Mouse (Mus musculus) forebrain, embryonic 10.5 days (tissue): Measurements from ENCODE around the gene Blnk. TPM values are rescaled to one million over a fixed set of nuclear protein-coding genes. Genes with fewer than 3 reads are reported as not detected.

Source experiments
- DNase-seq: peaks from one replicate; pipeline ENCODE4 v3.0.0-alpha.2; 2017; ENCODE audit warnings: low spot score; ENCODE audit errors: extremely low spot score
- H3K27ac ChIP-seq: fragments of 300-500 bp; sonication (generic); 2 replicates; pipeline ENCODE4 v1.5.1; 2016; ENCODE audit warnings: mild to moderate bottlenecking
- H3K27me3 ChIP-seq: fragments of 300-500 bp; sonication (generic); 2 replicates; pipeline ENCODE4 v1.6.1; 2016; ENCODE audit warnings: mild to moderate bottlenecking; ENCODE audit not compliant: poor library complexity, severe bottlenecking
- H3K36me3 ChIP-seq: fragments of 300-500 bp; sonication (generic); replicated peaks from 2 replicates; pipeline ENCODE4 v1.6.1; 2016; ENCODE audit warnings: mild to moderate bottlenecking, moderate library complexity
- H3K4me1 ChIP-seq: fragments of 300-500 bp; sonication (generic); 2 replicates; pipeline ENCODE4 v1.6.1; 2016
- H3K4me3 ChIP-seq: fragments of 300-500 bp; sonication (generic); 2 replicates; pipeline ENCODE4 v1.5.1; 2016; ENCODE audit warnings: mild to moderate bottlenecking, moderate library complexity
- H3K9me3 ChIP-seq: fragments of 300-500 bp; sonication (generic); 2 replicates; pipeline ENCODE4 v1.6.1; 2016; ENCODE audit warnings: mild to moderate bottlenecking, moderate library complexity
- WGBS: fragments of 180-500 bp; shearing (Covaris S2); methylation state at CpG from one replicate; pipeline ENCODE4 v1.1.7; 2016; 5-methylcytosine and 5-hydroxymethylcytosine counted together
- polyA plus RNA-seq: library from polyadenylated mRNA; unstranded; fragments of >200 nt; fragmentation: Nextera tagmentation; extraction: Ambion mirVana; gene quantifications from 2 replicates; pipeline ENCODE4 v1.2.1, GENCODE M21; 2016

Blnk gene
- 0.16 and 0.35 TPM in 2 replicates for polyA plus RNA-seq

DNA sequence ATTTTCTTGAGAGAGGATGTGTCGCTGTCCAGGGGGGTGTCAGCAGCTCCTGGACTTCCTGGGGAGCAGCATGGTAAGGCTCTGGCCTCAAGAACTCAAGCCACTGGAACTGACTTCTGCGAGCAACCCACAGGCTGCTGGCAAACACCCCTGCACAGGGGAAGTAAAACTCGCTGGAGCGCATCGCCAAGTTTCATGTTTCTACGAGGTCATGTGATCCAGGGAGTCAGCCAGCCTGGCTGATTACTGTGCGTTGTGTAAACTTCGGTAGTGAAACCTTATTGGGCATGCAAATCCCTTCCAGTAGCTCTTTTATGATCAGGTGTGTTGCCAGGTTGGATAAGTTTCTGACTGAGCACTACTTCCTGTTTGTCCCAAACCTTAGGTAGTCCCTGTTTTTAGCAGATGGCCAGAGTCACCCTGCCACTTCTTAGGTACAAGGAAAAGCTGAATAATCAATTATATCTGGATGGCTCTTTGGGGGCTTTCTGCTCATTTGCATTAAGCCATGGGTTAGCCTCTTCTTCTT lies at the start of gene Blnk:
TSS of gene Blnk (minus strand) at position 479 of the 529 bp plus-strand sequence.
- H3K9me3 ChIP-seq, result no peaks in the 10 kb centered on the region
- 75% methylated on average over 8 of the region's 8 CpGs for WGBS
- no peaks in the 10 kb centered on the region for H3K36me3 ChIP-seq
- peaks cover 22% of the 10 kb centered on the region for H3K4me1 ChIP-seq
- H3K27me3 ChIP-seq, result no peaks in the 10 kb centered on the region
- no peak within 1 kb of the TSS for H3K27ac ChIP-seq
- H3K4me3 ChIP-seq, result no peak within 1 kb of the TSS
- DNase-seq, result no peak

DNA sequence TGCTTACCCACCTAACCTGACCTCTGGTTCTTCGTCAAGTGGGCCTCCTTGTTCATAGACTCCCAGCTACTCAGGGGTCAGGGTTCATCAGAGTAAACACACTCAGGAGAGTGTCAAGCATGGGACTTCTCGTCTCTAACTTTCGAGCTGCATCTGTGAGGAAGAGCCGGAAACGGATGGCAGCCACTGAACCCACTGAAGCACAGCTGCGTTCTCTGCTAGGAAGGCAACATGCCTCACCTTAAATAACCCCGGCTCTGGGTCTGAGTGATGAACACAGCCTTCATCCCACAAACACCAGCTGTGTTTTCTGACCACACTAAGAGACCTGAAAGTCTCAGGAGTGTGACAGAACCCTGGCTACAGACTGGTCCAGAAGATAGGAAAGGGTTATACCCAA lies 44.8 kb upstream of the Blnk start:
- no peak for DNase-seq
- Histone ChIP-seq H3K9me3 (no peaks in the 10 kb centered on the region), H3K36me3 (no peaks in the 10 kb centered on the region), H3K27ac (no peak overlapping the region), H3K27me3 (no peaks in the 10 kb centered on the region), H3K4me3 (no peak overlapping the region), H3K4me1 (no peaks in the 10 kb centered on the region)
- 91% methylated on average over 7 of the region's 7 CpGs for WGBS

DNA sequence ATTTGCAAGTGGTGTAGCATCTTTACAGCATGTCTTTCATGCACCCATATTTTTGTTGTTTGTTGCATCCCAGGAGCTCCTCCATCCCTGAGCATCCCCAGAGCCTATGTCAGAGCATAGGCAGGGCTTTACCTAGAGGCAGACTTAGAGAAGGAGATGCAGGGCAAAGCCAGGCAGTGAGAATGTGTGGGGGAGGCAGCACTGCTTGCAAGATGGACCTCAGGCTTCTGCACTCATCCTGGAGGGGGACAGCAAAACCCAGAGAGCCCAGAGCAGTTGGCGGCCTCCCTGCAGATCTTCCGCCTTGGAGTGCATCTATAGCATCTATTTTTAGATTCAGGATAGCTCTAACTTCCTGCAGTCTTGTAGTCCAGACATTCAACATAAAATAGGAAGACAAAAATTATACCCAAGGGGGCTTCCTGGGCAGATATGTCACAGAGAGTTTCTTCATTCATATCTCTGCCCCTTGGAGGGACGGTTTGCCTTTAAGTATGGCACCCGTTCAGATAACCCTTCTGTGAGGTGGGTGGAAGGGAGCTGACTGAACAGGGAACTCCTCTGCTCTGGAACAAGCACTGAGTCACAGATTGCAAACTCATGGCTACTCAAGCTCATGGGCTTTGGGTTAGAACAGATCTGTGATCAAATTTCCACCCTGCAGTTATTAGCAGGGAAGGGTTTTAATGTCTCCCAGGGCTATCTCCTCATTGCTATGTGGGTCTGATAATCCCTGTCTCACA lies 41.6 kb upstream of the Blnk start:
- H3K4me3 ChIP-seq, result no peak overlapping the region
- no peak overlapping the region for H3K27ac ChIP-seq
- no peaks in the 10 kb centered on the region for H3K27me3 ChIP-seq
- H3K36me3 ChIP-seq, result no peaks in the 10 kb centered on the region
- no peak for DNase-seq
- H3K4me1 ChIP-seq, result no peaks in the 10 kb centered on the region
- 88% methylated on average over 4 of the region's 4 CpGs for WGBS
- no peaks in the 10 kb centered on the region for H3K9me3 ChIP-seq

DNA sequence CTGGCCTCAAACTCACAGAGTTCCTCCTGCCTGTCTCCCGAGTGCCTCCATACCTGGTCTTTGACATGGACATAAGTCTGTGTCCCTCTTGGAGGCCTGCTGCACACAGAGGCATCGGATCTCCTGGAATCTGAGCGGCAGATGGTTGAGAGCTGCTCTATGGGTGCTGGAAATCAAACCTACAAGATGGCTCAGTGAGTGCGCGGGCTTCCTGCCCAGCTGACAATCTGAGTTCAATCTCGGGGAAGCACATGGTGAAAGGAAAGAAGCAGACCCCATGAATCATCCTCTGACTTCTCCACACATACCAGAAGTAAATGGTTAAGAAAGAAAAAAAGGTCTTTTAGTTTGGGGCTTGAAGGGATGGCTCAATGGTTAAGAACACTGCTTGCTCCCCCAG lies 37.5 kb upstream of the Blnk start:
- no peaks in the 10 kb centered on the region for H3K9me3 ChIP-seq
- no peaks in the 10 kb centered on the region for H3K27me3 ChIP-seq
- H3K4me1 ChIP-seq, result peaks cover 4% of the 10 kb centered on the region; the same call in 1 of the 2 replicates
- no peak overlapping the region for H3K4me3 ChIP-seq
- no peak for DNase-seq
- H3K27ac ChIP-seq, result no peak overlapping the region
- WGBS, result 83% methylated on average over 6 of the region's 6 CpGs
- no peaks in the 10 kb centered on the region for H3K36me3 ChIP-seq

DNA sequence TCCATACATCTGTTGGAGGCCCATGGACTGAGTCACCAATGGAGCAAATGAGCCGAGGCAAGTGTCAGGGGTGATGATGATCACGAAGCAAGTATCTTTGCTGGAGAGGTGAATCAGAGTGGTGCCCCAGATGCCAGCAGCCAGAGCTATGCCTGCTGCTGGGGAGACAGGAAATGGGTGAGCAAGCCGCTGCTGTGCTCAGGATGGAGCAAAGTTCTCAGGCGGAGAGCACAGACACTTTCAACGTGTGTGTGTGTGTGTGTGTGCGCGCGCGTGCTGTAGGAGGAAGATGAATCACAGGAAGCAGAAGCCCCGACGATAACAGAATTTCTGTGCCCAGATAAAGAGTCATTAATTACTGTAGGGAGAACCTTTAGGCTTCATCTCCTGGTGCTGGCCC lies 36.7 kb upstream of the Blnk start:
- Histone ChIP-seq H3K36me3 (no peaks in the 10 kb centered on the region), H3K4me3 (no peak overlapping the region), H3K27ac (no peak overlapping the region), H3K27me3 (no peaks in the 10 kb centered on the region), H3K9me3 (no peaks in the 10 kb centered on the region), H3K4me1 (peaks cover 4% of the 10 kb centered on the region; the same call in 1 of the 2 replicates)
- DNase-seq, result no peak
- 90% methylated on average over 11 of the region's 11 CpGs for WGBS

DNA sequence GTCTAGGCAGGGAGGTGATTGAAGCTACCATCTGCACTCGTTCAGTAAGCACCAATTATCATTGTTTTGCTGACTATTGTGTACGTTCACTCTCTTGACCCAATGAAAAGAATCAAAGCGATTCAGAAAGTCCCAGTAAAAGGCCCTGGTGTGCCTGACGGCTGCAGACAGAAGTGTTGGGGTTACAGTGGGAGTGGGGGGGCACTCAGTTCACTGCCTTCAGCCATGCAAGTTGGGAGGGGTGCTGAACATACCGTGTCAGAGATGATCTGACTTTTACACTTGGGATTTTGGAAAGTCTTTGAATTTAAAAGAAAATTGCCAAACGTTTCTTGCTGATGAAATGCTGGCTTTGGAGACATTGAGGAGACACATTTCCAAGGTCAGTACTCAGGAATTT lies 35.8 kb upstream of the Blnk start:
- Histone ChIP-seq H3K27me3 (no peaks in the 10 kb centered on the region), H3K4me1 (peaks cover 4% of the 10 kb centered on the region; the same call in 1 of the 2 replicates), H3K27ac (no peak overlapping the region), H3K36me3 (no peaks in the 10 kb centered on the region), H3K4me3 (no peak overlapping the region), H3K9me3 (no peaks in the 10 kb centered on the region)
- WGBS, result 55% methylated on average over 6 of the region's 6 CpGs
- DNase-seq, result no peak

DNA sequence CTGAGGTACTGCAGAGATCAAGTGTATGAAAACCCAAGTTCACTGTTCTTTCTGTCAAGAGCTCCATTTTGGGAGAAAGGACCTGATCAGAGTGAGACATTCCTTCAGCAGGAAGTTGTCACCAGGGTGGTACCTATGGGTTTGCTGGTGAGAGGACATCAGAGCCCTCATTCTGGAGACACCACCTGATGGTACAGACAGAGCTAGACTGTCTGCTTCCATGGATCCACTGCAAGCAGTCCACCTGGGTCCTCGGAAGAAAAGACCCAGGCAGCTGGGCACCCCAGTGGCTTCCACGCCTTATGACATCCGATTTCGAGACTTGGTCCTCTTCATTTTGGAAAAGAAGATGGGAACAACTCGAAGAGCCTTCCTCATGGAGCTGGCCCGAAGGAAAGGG lies 34.9 kb upstream of the Blnk start, which contains the start of gene Dntt:
TSS of gene Dntt (plus strand) at position 57 of the 400 bp plus-strand sequence.
- no peaks in the 10 kb centered on the region for H3K9me3 ChIP-seq
- no peak within 1 kb of the TSS for H3K4me3 ChIP-seq
- no peaks in the 10 kb centered on the region for H3K36me3 ChIP-seq
- DNase-seq, result no peak
- peaks cover 4% of the 10 kb centered on the region; the same call in 1 of the 2 replicates for H3K4me1 ChIP-seq
- no peaks in the 10 kb centered on the region for H3K27me3 ChIP-seq
- no peak within 1 kb of the TSS for H3K27ac ChIP-seq
- WGBS, result 89% methylated on average over 6 of the region's 6 CpGs

DNA sequence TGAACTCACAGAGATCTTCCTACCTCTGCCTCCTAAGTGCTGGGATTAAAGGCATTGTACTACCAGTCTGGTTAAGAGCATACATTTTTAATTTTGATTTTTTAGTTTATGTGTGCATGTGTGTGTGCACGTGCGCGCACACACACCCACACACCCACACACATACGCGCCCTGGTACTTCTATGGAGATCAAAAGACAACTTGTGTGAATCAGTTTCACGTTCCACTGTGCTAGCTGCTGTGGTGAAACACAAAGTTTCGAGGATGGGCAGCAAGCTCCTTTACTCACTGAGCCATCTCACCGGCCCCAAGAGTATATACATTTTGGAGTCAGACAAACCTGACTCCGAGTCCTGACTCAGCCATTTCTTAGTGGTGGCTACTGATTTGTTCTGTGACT lies 33.3 kb upstream of the Blnk start:
- Histone ChIP-seq H3K36me3 (no peaks in the 10 kb centered on the region), H3K4me1 (peaks cover 4% of the 10 kb centered on the region; the same call in 1 of the 2 replicates), H3K27me3 (peaks cover 4% of the 10 kb centered on the region), H3K27ac (no peak overlapping the region), H3K4me3 (no peak overlapping the region), H3K9me3 (no peaks in the 10 kb centered on the region)
- WGBS, result 94% methylated on average over 9 of the region's 9 CpGs
- DNase-seq, result no peak

DNA sequence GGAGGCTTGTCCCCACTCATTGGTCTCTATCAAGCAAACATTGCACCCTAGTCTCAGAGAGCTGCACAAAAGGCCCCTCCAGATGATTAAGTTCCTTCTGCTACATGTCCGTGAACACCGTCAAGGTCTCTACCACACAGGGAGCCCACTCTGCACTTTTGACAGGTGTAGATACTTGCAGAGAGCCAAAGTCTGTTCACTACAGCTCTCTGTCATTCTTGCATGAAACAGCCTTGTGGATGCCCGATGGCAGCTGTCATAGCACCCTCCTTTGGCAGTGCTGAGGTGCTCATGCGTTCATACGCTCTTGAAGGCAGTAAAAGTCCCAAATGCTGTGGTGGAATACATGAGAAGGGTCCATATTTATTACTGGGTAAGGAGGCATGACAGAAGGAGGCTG lies 32.7 kb upstream of the Blnk start:
- H3K9me3 ChIP-seq, result no peaks in the 10 kb centered on the region
- WGBS, result 91% methylated on average over 5 of the region's 5 CpGs

DNA sequence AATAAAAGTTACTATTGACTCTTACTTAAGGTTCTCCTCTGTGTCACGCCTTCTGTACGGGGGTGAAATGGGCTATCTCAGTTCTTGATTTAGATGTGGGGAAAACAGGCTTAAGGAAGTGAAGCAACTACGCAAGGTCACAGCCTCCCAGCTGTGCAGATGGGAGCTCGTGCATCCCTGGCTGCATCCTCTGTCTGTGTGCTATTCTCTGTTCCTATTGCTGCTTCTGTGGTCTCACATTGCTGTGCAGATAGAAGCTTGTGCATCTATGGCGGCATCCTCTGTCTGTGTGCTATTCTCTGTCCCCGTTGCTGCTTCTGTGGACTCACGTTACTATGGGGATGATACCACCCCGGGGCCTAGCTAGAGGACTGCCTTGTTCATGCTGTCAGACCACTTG lies 32.2 kb upstream of the Blnk start:
- 89% methylated on average over 8 of the region's 8 CpGs for WGBS

More for the DNA sequence above, 32.7 kb upstream of the Blnk start:
- Histone ChIP-seq H3K27ac (no peak overlapping the region), H3K4me1 (peaks cover 4% of the 10 kb centered on the region; the same call in 1 of the 2 replicates), H3K4me3 (no peak overlapping the region), H3K36me3 (no peaks in the 10 kb centered on the region), H3K27me3 (peaks cover 4% of the 10 kb centered on the region)
- DNase-seq, result no peak

DNA sequence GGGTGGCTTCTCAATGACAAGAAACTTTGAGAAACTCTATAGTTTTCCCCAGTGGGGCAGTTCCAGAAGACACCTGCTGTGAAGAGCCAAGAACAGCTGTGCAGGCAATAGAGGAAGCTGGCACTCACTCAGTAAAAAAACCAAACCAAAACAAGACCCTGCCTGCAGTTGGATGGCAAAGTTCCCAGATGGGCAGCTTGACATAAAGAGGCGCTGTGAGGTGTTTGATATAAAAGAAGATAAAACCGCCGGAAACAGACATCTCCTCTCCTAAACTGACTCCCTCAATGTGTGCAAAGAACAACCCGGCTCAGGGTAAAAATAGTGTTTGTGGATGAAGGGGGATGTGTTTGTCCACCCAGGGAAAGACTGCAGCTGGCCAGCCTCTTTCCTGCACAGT lies 27.9 kb upstream of the Blnk start:
- H3K4me3 ChIP-seq, result no peak overlapping the region
- no peaks in the 10 kb centered on the region for H3K36me3 ChIP-seq
- WGBS, result 92% methylated on average over 4 of the region's 4 CpGs
- no peaks in the 10 kb centered on the region for H3K9me3 ChIP-seq
- H3K27ac ChIP-seq, result no peak overlapping the region
- H3K27me3 ChIP-seq, result peaks cover 7% of the 10 kb centered on the region
- DNase-seq, result no peak
- no peaks in the 10 kb centered on the region for H3K4me1 ChIP-seq

More for the DNA sequence above, 32.2 kb upstream of the Blnk start:
- Histone ChIP-seq H3K9me3 (no peaks in the 10 kb centered on the region), H3K27me3 (peaks cover 4% of the 10 kb centered on the region), H3K4me3 (no peak overlapping the region), H3K27ac (no peak overlapping the region), H3K4me1 (peaks cover 4% of the 10 kb centered on the region; the same call in 1 of the 2 replicates), H3K36me3 (no peaks in the 10 kb centered on the region)
- DNase-seq, result no peak

DNA sequence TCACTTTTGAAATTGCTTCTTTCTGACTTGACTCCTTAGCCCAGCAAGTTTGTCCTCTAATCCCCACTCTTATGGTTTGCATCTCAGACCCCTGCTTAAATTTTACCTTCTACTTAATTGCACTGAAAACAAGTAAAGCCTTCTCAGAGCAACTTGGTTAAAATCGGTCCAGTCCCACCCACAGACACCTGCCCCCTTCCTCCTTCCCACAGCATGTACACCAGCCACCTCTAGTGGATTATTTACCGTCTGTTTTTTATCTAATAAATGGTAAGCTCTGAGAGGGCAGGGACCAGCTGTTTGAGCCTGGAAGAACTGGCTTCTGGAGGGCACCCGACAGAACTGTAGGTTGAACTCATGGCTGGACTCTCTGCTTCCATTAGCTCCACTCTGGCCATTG lies 26.2 kb upstream of the Blnk start:
- Histone ChIP-seq H3K4me1 (peaks cover 4% of the 10 kb centered on the region), H3K9me3 (no peaks in the 10 kb centered on the region), H3K36me3 (no peaks in the 10 kb centered on the region), H3K4me3 (no peak overlapping the region), H3K27ac (no peak overlapping the region), H3K27me3 (peaks cover 7% of the 10 kb centered on the region)
- no peak for DNase-seq
- 81% methylated on average over 3 of the region's 3 CpGs for WGBS

DNA sequence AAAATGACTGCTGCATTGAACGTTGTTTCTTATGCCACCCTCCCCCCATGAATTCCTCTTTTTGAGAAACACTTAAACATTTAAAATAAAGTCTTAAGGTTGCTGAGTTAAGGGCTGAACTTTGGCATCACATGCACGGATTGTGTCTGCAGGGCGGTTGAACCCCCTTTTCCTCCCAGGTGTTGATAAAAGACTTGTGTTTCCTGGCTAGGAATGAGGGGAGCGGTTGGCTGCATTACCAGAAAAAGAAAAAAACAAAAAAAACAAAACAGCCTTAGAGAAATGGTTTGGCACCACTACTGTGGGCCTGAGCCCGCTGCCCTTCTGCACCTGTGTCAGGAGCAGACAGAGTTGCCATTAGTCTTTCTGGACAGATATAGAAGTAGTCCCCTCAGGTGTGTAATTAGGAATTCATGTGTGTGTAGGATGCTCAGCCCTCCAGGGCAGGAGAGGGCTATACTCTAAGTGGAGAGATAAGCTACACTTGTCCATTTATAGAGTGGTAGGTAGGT lies 24.9 kb upstream of the Blnk start:
- WGBS, result 83% methylated on average over 5 of the region's 5 CpGs
- no peak for DNase-seq

More for the DNA sequence above, 24.9 kb upstream of the Blnk start:
- Histone ChIP-seq H3K4me1 (peaks cover 4% of the 10 kb centered on the region), H3K9me3 (no peaks in the 10 kb centered on the region), H3K27me3 (peaks cover 13% of the 10 kb centered on the region), H3K27ac (no peak overlapping the region), H3K36me3 (no peaks in the 10 kb centered on the region), H3K4me3 (no peak overlapping the region)
